Mouse (Mus musculus): ENCODE results near the gene Emb. TPM values are rescaled to one million over a fixed set of nuclear protein-coding genes. Genes with fewer than 3 reads are reported as not detected.

The Emb gene
- total RNA-seq, 2 experiments from 2014 or later, result 31.2 to 31.8 TPM

DNA sequence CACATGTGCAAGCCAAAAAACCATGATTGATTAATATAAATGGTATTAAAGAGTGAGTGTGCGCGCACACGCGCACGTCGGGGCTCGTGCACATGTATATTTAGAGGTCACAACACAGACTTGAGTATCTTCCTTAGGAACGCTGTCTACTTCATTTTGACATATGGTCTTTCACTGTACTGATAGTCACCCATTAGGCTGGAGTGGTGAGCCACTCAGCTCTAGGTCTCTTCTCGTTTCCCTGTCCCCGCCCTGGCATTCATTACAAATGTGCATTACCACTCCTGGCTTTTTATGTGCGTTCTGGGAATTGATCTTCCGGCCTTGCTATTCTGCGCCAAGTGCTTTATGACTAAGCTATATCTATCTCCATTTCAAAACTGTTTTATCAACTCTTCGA is 59.6 kb downstream of the Emb start:
- no peak for TF ChIP-seq CTCF (IDR thresholded peaks at IDR 0.05)
- intact Hi-C loops (cut with DNase I), result no loop called here
- no peak overlapping the region for H3K4me3 ChIP-seq
- no peak for DNase-seq (ENCODE audit: extremely low spot score in 1 of 2, low spot score in 2 of 2)
- H3K27ac ChIP-seq, result no peak overlapping the region

DNA sequence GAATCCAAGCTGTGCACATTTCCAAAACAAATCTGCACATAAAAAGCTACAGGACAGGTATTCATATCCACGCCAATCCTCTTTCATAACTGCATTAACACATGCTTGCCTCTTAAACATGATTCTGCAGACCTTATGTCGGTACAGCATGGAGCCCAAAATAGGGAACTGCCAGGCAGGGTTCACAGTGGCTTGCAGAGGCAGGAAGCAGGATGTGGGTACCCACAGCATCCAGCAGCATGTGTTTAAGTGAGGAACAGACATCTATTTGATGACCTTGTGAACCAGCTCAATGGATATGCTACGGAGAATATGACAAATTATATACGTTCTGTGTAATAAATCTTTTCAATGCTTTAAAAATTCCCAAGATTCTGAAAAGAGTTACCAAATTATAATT is 75.7 kb downstream of the Emb start:
- no peak overlapping the region for H3K4me3 ChIP-seq
- no peak for DNase-seq (ENCODE audit: extremely low spot score in 1 of 2, low spot score in 2 of 2)
- no peak overlapping the region for H3K27ac ChIP-seq
- TF ChIP-seq CTCF (IDR thresholded peaks at IDR 0.05), result no peak
- intact Hi-C loops (cut with DNase I), result no loop called here

DNA sequence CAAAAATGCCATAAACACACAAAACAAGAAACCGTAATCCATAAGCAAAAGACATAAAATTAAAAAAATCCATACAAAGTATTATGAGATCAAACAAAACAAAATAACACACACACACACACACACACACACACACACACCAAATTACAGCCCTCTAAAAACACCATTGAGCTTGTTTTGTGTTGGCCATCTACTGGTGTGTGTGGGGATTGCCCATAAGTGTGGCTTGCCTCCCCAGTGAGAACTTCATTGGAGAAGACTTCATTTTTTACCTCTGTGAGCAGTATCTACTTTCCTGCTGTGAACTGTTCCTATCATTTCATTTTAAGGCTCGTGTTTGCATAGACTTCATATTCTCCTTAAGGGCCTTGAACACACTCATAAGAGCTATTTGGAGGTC is 78.6 kb downstream of the Emb start:
- intact Hi-C loops (cut with DNase I), result no loop called here
- peak; percentile 18 for TF ChIP-seq CTCF (IDR thresholded peaks at IDR 0.05)
- Histone ChIP-seq H3K27ac (no peak overlapping the region), H3K4me3 (no peak overlapping the region)
- no peak for DNase-seq (ENCODE audit: extremely low spot score in 1 of 2, low spot score in 2 of 2)

DNA sequence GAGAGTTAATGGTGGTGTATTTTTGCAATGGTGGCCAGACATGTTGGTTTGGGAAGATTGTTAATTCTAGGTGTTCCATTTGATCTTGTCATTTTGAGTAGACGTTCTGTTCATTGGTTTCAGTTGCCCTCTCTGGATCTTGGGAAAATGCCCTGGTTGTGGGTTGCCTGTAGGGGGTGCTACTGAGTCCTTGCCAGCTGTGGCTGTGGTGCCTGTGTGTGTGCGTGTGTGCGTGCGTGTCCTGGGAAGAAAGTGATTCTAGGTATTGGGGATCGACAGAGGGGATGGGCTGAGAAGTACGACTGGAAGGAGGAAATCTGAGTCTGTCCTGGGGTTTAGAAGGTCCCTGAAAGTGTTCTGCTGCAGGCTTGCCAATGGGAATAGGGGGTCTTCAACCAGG is 79.1 kb downstream of the Emb start:
- no peak for DNase-seq (ENCODE audit: extremely low spot score in 1 of 2, low spot score in 2 of 2)
- Histone ChIP-seq H3K27ac (no peak overlapping the region), H3K4me3 (no peak overlapping the region)
- intact Hi-C loops (cut with DNase I), result no loop called here
- no peak for TF ChIP-seq CTCF (IDR thresholded peaks at IDR 0.05)

DNA sequence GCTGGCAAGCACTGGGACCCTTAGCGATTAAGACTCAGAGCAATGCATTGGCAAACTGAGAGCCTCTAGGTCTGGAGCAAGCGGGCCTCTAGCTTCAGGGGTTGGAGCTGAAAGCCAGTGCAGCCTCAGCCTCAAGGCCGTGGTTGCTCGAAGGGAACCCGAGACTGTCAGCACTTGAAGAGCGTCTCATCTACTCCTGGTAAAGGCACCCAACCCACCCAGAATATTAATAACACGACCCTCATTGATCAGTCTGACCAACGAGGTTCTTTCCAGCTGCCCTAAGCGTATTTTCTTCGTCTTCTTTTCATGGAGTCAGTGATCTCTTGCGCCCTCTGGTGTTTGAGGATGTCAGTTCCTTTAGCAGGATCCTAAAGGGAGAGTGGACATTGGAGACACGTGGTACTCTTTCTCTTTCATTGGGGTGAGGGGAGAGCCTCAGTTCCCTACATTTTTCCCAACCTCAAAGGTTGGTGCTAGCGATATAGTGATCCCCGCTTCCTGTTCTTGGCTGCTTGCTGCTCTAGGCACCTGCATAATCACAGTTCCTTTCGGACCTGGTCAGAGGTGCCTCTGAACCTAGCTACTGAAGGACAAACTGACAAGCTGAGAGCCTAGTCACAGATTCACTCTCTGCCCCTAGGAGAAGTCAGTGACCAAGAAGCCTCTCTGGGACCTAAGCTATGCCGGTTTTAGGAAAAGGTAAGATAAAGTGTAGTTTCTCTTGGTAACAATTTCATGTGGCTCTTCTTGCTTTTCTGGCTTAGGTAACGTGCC is 81.3 kb downstream of the Emb start:
- peak; percentile 61 to 76 for DNase-seq (ENCODE audit: extremely low spot score in 1 of 2, low spot score in 2 of 2)
- Histone ChIP-seq H3K4me3 (no peak overlapping the region), H3K27ac (no peak overlapping the region)
- intact Hi-C loops (cut with DNase I), result loop anchor here (1.0 kb wide), 1 partner anchor 86 kb away; no protein-coding TSS in a partner anchor
- TF ChIP-seq CTCF (IDR thresholded peaks at IDR 0.05), result peak; percentile 79

DNA sequence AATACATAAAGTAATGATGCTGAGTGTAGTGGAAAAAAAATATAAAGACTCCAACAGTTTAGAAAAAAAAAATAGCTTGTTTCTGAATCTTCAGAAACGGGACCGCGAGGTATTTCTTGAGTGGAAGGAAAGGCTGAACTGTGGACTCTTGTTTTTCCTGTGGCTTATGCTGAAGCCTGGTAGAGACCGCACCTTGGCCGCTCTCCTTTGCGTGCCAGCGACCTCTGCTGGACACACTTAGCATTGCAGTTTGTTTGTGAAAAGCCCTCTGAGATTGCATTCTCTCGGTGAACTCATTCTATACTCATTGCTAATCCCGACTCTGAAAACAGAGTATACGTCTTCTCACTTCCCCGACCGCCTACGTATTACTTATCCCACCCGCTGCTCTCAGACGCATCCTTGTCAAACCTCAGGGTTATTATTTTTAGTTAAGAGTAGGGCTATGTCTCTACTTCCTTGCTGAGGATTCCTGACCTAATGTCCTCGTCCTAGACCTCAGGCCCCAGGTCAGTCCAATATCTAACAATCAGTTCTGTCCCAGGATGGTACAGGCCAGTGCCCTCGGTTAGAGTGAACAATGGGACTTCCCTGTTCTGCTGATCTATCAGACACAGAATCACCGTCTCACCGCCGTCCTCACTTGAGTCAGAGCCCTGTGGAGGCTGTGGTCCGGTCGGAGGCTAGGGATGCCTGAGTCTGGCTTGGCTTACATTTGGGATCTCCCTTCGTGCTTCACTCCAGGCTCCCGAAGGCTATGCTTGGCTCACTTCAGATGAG is 103.3 kb downstream of the Emb start:
- peak; percentile 77 to 88 for DNase-seq (ENCODE audit: extremely low spot score in 1 of 2, low spot score in 2 of 2)
- H3K4me3 ChIP-seq, result no peak overlapping the region
- intact Hi-C loops (cut with DNase I), result no loop called here
- peak; percentile 90 for TF ChIP-seq CTCF (IDR thresholded peaks at IDR 0.05)
- H3K27ac ChIP-seq, result no peak overlapping the region

Other genes starting within 250 kb of the Emb start
- 10 to 100 TPM; 20.9 to 21.9 TPM for gene Parp8, start 183.0 kb upstream of the Emb start, total RNA-seq (2021)
- gene Gm17509, start 12.5 kb downstream of the Emb start, total RNA-seq (2021), result 1 to 10 TPM; 1.4 to 1.9 TPM